Mouse (Mus musculus): Measurements from ENCODE around the gene Praf2. TPM values are rescaled to one million over a fixed set of nuclear protein-coding genes. Genes with fewer than 3 reads are reported as not detected.
"Not testable (repeated sequence)": the region's sequence is repeated elsewhere in the genome, so short reads cannot be mapped to it uniquely, and the experiment has no call there.

Praf2 gene
- polyA plus RNA-seq, 1 experiment from 2014 or later = 76.5 TPM

GRCm38 (mm10) chrX:7716058-7716457 is 12.2 kb upstream of the Praf2 start:
- WGBS = 41% methylated on average over 1 of the region's 1 CpGs
- not testable (repeated sequence) for H3K4me3 ChIP-seq; H3K36me3 ChIP-seq (replicated peaks); H3K4me1 ChIP-seq; H3K27me3 ChIP-seq (ENCODE audit: poor library complexity, severe bottlenecking); H3K9me3 ChIP-seq; H3K27ac ChIP-seq; DNase-seq (ENCODE audit: extremely low spot score, low spot score)

DNA sequence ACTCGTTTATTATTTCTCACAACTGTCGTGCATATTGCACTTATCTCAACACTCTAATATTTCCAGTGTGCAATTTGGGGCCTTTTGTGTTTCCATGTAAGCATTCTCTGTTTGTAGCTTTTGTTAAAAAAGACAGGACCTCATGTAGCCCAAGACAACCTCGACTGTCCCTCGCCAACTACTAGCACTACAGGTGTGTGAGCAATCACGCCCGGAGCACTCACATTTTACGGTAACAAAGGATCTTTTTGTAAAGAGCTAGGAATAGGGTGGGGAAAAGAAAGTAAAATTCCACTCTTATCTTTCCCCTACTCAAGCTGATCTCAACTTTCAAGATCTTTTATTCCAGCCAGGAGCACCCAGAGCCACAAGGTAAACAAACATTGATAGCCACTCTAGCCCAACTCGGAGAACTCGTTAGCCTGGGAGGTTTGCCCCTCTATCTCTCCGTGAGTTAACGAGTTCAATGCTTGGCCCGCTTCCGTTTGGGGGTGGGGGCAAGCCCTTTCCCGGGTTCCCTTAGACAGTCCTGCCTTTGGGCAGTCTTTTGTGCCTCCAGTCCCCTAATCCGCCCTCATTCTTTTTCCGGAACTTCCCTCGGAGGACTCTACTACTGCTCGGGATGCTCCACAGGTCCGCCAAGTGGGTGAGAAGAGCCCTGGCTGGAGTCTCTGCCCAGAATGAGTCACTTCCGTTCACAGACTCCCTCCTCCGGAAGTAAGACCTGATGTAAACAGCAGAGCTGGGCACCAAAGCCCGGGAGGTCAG is 6.5 kb upstream of the Praf2 start, which contains the start of gene Gm45208:
Gene Gm45208, plus strand, starts transcription at position 732 of the 768 bp plus-strand sequence.
- 28% methylated on average over 22 of the region's 22 CpGs for WGBS
- Histone ChIP-seq H3K4me1 (peaks cover 6% of the 10 kb centered on the region), H3K27me3 (ENCODE audit: poor library complexity, severe bottlenecking) (no peaks in the 10 kb centered on the region), H3K27ac (peak within 1 kb of the TSS; percentile 94), H3K9me3 (no peaks in the 10 kb centered on the region), H3K36me3 (replicated peaks) (peaks cover 17% of the 10 kb centered on the region), H3K4me3 (peak within 1 kb of the TSS; percentile 64)
- peak; percentile 75 for DNase-seq (ENCODE audit: extremely low spot score, low spot score)

DNA sequence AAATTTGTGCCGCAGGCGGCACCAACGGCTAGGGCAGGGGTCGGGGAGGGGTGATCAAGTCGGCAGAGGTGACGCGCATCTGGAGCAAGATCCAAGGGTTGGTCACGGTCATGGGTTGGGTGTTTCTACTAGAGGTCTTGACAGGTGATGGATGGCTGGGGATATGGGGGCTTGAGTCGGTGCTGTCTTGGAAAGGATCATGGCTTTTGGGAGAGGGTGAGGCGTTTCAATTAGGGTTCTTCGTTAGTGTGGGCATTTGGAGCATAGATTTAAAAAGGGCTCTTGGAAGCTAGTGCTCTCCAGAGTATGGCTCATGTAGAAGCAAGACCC is 6.0 kb upstream of the Praf2 start:
- Histone ChIP-seq H3K4me3 (peak overlapping the region; percentile 64), H3K9me3 (no peaks in the 10 kb centered on the region), H3K4me1 (peaks cover 6% of the 10 kb centered on the region), H3K27ac (peak overlapping the region; percentile 94), H3K36me3 (replicated peaks) (peaks cover 22% of the 10 kb centered on the region), H3K27me3 (ENCODE audit: poor library complexity, severe bottlenecking) (no peaks in the 10 kb centered on the region)
- no peak for DNase-seq (ENCODE audit: extremely low spot score, low spot score)
- 25% methylated on average over 11 of the region's 11 CpGs for WGBS

DNA sequence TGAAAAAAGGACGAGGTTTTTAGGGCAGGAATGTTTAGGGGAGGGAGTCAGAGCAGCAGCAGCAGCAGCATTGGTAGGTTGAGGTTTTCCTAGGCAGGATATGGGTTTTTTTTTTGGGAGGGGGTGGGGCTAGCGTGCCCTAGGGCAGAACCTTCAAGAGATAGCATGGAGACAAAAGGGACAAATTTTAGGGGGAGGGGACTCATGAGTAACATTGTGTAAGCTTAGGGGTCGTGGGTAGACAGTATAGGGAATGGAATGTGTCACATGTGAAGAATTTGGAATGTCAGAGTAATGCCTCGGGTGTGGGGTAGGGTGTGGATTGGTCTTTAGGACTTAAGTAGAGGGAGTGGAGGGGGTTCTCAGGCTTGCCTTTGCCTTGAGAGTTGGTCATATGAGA is 5.5 kb upstream of the Praf2 start:
- Histone ChIP-seq H3K27ac (no peak overlapping the region), H3K9me3 (no peaks in the 10 kb centered on the region), H3K4me3 (peak overlapping the region; percentile 64), H3K4me1 (peaks cover 9% of the 10 kb centered on the region), H3K27me3 (ENCODE audit: poor library complexity, severe bottlenecking) (no peaks in the 10 kb centered on the region), H3K36me3 (replicated peaks) (peaks cover 22% of the 10 kb centered on the region)
- DNase-seq (ENCODE audit: extremely low spot score, low spot score) = no peak
- 26% methylated on average over 4 of the region's 4 CpGs for WGBS

DNA sequence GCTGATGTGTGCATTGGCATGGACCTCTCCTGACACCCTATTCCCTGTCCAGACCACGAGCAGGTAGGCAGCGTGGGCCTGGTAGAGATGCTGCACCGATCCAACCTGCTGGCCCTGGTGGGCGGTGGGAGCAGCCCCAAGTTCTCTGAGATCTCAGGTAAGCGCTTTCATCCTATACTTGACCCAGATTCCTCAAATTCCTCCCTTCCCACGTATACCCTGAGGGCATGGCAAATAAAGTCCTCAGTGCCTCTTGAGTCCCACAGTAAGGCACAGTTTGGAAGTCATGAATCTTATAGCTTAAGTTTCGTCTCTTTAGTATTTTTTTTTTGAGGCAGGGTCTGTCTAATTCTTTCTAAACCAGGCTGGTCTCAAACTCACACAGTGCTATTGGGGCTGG is 4.1 kb upstream of the Praf2 start:
- Histone ChIP-seq H3K27ac (no peak overlapping the region), H3K9me3 (0 out of 2 replicates have a peak, but pooled peaks cover 2% of the 10 kb centered on the region), H3K27me3 (ENCODE audit: poor library complexity, severe bottlenecking) (no peaks in the 10 kb centered on the region), H3K4me1 (peaks cover 16% of the 10 kb centered on the region), H3K4me3 (no peak overlapping the region), H3K36me3 (replicated peaks) (peaks cover 22% of the 10 kb centered on the region)
- 88% methylated on average over 7 of the region's 7 CpGs for WGBS
- DNase-seq (ENCODE audit: extremely low spot score, low spot score) = no peak

DNA sequence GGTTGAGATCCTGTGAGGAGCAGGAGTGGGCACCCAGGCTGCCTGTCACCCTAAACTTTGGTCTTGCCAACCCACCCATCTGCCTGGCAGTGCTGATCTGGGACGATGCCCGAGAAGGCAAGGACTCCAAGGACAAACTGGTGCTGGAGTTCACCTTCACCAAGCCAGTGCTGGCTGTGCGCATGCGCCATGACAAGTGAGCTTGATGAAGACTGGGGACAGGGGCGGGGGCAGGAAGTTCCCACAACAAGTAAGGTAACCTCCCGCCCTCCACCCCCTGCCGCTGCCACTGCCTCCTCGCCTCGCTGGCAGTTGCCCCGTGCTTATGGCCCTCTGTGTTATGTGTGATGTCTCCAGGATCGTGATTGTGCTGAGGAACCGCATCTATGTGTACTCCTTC is 2.4 kb upstream of the Praf2 start:
- peaks cover 23% of the 10 kb centered on the region for H3K4me1 ChIP-seq
- 86% methylated on average over 12 of the region's 12 CpGs for WGBS

DNA sequence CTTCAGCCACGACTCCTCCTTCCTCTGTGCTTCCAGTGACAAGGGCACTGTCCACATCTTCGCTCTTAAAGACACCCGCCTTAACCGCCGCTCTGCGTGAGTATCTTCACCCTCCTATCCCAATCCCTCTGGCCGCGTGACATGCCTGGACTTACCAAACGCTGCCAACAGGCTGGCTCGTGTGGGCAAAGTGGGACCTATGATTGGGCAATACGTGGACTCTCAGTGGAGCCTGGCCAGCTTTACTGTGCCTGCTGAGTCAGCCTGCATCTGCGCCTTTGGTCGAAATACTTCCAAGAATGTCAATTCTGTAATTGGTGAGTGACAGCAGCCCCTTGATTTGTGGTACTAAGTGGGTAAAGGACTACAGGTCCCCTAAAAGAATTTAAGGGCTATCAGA is 1.1 kb upstream of the Praf2 start:
- Histone ChIP-seq H3K4me1 (peaks cover 23% of the 10 kb centered on the region), H3K4me3 (no peak overlapping the region)
- WGBS = 91% methylated on average over 13 of the region's 13 CpGs

More for the DNA sequence above, 2.4 kb upstream of the Praf2 start:
- H3K9me3 ChIP-seq = 0 out of 2 replicates have a peak, but pooled peaks cover 2% of the 10 kb centered on the region
- no peak overlapping the region for H3K27ac ChIP-seq
- no peak overlapping the region for H3K4me3 ChIP-seq
- no peaks in the 10 kb centered on the region for H3K27me3 ChIP-seq (ENCODE audit: poor library complexity, severe bottlenecking)
- DNase-seq (ENCODE audit: extremely low spot score, low spot score) = no peak
- H3K36me3 ChIP-seq (replicated peaks) = peaks cover 22% of the 10 kb centered on the region

GRCm38 (mm10) chrX:7728922-7729265 is 655 bp downstream of the Praf2 start:
- no peak for DNase-seq (ENCODE audit: extremely low spot score, low spot score)
- Histone ChIP-seq H3K9me3 (peaks cover 6% of the 10 kb centered on the region; the same call in 1 of the 2 replicates), H3K27ac (peak overlapping the region; percentile 81), H3K27me3 (ENCODE audit: poor library complexity, severe bottlenecking) (no peaks in the 10 kb centered on the region), H3K4me3 (peak overlapping the region; percentile 56), H3K36me3 (replicated peaks) (peaks cover 25% of the 10 kb centered on the region), H3K4me1 (peaks cover 21% of the 10 kb centered on the region)
- 33% methylated on average over 4 of the region's 4 CpGs for WGBS

More for the DNA sequence above, 1.1 kb upstream of the Praf2 start:
- no peak overlapping the region for H3K27ac ChIP-seq
- no peak for DNase-seq (ENCODE audit: extremely low spot score, low spot score)
- peaks cover 22% of the 10 kb centered on the region for H3K36me3 ChIP-seq (replicated peaks)
- H3K27me3 ChIP-seq (ENCODE audit: poor library complexity, severe bottlenecking) = no peaks in the 10 kb centered on the region
- H3K9me3 ChIP-seq = 0 out of 2 replicates have a peak, but pooled peaks cover 2% of the 10 kb centered on the region

DNA sequence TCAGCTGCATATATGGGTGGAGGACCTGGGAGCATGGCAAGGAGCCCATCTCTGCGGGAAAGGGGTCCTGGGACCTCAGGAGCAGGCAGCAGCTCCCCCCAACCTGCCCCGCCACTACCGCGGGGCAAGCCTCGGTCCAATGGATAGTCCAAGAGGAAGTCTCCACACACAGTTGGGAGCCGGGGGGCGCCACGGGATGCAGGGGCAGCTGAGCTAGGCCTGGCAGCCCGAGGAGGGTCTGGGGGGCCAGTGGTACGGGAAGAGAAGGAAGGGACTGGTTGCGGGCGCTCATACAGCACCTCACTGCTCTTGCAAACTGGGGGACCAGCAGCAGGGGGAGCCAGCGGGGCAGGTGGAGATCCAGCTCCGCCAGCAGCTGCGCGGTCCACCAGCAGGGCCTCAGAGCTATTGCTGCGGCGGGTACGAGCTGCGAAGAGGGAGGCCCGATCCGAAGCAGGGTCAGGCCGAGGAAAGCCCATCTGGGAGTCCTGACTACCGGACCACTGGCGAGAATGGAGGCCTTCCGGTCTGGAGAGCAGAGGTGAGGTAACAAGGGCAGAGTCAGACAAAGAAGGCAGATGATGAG is 5.4 kb downstream of the Praf2 start:
- peaks cover 18% of the 10 kb centered on the region for H3K4me1 ChIP-seq

GRCm38 (mm10) chrX:7739336-7740081 is 11.3 kb downstream of the Praf2 start:
- Histone ChIP-seq H3K4me1 (peaks cover 3% of the 10 kb centered on the region; the same call in 1 of the 2 replicates), H3K27me3 (ENCODE audit: poor library complexity, severe bottlenecking) (no peaks in the 10 kb centered on the region), H3K9me3 (no peaks in the 10 kb centered on the region), H3K4me3 (no peak overlapping the region), H3K36me3 (replicated peaks) (peaks cover 24% of the 10 kb centered on the region), H3K27ac (no peak overlapping the region)
- 72% methylated on average over 14 of the region's 14 CpGs for WGBS
- no peak for DNase-seq (ENCODE audit: extremely low spot score, low spot score)

More for the DNA sequence above, 5.4 kb downstream of the Praf2 start:
- Histone ChIP-seq H3K27ac (no peak overlapping the region), H3K9me3 (peaks cover 4% of the 10 kb centered on the region; the same call in 1 of the 2 replicates), H3K36me3 (replicated peaks) (peaks cover 28% of the 10 kb centered on the region), H3K4me3 (peak overlapping the region; percentile 18; the same call in 1 of the 2 replicates), H3K27me3 (ENCODE audit: poor library complexity, severe bottlenecking) (no peaks in the 10 kb centered on the region)
- DNase-seq (ENCODE audit: extremely low spot score, low spot score) = peak; percentile 52
- 32% methylated on average over 24 of the region's 26 CpGs for WGBS

- Histone ChIP-seq H3K27me3 (ENCODE audit: poor library complexity, severe bottlenecking) (no peaks in the 10 kb centered on the region), H3K4me3 (no peak overlapping the region), H3K27ac (no peak overlapping the region), H3K9me3 (no peaks in the 10 kb centered on the region), H3K36me3 (replicated peaks) (peaks cover 19% of the 10 kb centered on the region), H3K4me1 (peaks cover 3% of the 10 kb centered on the region; the same call in 1 of the 2 replicates)
- 71% methylated on average over 10 of the region's 10 CpGs for WGBS
- no peak for DNase-seq (ENCODE audit: extremely low spot score, low spot score)
Measured at GRCm38 (mm10) chrX:7740082-7740819, 12.0 kb downstream of the Praf2 start.

- Histone ChIP-seq H3K27ac (no peak overlapping the region), H3K4me3 (no peak overlapping the region), H3K9me3 (no peaks in the 10 kb centered on the region), H3K4me1 (peaks cover 3% of the 10 kb centered on the region; the same call in 1 of the 2 replicates), H3K36me3 (replicated peaks) (peaks cover 17% of the 10 kb centered on the region), H3K27me3 (ENCODE audit: poor library complexity, severe bottlenecking) (no peaks in the 10 kb centered on the region)
- WGBS = 79% methylated on average over 5 of the region's 5 CpGs
- DNase-seq (ENCODE audit: extremely low spot score, low spot score) = no peak
Measured at GRCm38 (mm10) chrX:7741103-7741502, 12.9 kb downstream of the Praf2 start.

Measured in forebrain, embryonic 10.5 days (tissue).